Mouse (Mus musculus) neutrophil, adult 59 days (primary cell): ENCODE data around the gene Odf3l2. TPM values are rescaled to one million over a fixed set of nuclear protein-coding genes. Genes with fewer than 3 reads are reported as not detected.

Experiments
- total RNA-seq, 2 experiments: library from RNA; stranded (reverse); gene quantifications; 1 replicate in 1 of 2; 2 replicates in 1 of 2; pipeline ENCODE4 v1.2.4; 2023

Gene Odf3l2
- not detected for total RNA-seq

DNA sequence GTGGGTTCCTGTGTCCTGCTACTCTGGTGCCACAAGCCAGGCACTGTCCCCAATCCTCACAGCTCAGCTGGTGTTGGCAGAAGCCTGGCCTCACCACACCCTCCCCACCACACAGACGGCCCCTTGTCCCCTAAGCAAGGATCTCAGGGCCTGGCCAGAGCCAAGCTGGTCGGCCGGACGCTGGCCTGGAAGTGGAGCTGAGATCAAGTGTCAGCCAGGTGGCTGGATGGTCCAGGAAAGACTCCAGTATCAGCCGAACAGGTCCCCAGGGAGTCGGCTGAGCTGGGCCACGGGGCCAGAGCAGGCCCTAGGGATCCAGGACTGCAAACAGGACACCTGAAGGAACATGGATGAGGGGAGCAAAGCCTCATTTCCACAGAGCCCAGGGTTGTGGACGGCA lies at the start of gene Odf3l2:
Gene Odf3l2, minus strand, starts transcription at position 28 of the 400 bp plus-strand sequence.

DNA sequence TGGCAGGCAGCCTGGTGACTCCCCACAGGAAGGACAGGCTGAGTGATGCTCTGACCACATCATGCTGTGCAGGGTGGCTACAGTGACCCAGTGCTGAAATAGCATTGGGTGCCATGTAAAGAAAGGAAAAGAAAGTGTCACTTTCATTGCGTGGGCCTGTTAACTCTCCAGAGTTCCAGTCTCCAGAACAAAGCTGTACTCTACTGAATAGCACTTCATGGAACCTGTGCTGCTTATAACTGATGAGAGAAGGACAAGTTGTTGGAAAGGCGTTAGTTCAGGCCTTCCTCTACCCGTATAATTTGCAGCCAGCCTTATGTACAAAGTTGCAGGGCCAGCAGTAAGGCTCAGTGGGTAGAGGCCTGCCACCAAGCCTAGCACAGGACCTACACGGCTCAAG lies 43.2 kb upstream of the Odf3l2 start, which contains the start of gene Gzmm:
Gene Gzmm, plus strand, starts transcription at position 301 of the 400 bp plus-strand sequence.

DNA sequence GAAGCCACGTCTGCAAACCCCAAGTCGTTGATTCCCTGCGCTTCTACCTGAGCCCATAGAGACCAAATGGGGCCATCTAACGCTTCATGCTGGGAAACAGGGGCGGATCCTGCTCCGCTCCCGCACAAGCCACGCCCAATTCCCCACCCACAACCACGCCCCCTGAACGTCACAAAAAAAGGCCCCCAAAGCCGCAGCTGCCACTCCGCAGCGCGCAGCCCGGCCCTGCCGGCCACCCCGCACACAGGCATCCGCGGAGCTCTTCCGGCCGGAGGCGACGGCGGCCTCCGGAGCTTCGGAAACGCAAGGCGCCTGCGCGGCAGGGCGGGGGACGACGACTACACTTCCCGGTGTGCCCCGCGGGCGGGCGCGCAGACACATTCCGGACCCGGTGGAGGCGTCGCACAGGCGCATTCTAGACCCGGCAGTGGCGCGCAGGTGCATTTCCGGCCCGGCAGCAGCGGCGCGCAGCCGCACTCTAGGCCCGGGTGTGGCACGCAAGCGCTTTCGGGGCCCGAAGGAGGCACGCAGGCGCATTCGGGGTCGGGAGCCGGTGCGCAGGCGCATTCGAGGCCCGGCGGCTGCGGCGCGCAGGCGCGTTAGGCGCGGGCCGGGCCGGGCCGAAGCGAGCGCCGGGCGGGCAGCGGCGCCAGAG lies 36.2 kb upstream of the Odf3l2 start, which contains the start of gene Cdc34:
Gene Cdc34, plus strand, starts transcription at position 605 of the 655 bp plus-strand sequence.

DNA sequence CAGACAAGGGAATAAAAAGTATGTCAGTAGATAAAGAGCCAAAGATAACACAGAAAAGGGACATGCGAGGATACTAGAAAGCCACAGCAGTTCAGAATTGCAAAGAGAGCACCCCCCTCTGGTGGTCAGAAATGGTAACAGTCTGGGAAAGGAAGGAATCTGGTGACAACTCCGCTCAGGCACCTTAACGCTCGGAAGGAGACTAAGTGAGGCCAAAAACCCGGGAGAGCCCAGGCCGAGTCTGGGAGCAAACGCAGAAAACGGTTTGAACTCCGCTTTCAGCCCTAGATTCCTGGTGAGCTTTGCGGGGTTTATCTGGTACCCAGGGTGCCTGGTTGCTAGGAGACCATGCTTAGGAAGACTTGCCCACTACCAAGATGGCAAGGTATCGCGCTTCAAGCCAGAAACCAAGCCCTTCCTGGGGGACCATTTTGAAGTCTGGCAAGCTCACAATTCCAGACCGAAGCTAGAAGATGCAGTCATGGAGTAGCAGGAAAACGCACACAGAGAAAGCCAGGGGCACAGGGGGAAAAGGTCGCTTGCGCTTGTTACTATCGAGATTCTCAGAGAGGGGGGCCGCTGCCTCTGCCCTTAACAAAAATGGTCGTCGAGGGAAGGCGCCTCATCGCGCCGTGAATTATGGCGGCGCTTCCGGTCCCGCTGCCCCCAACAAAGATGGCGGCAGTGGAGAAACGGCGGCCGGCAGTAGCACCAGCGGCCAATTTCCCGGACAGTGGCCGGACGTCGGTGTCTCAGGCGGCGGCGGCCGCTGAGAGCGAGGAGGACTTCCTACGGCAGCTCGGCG lies 23.4 kb upstream of the Odf3l2 start, which contains the start of gene Tpgs1:
Gene Tpgs1, plus strand, starts transcription at position 599 of the 805 bp plus-strand sequence.

DNA sequence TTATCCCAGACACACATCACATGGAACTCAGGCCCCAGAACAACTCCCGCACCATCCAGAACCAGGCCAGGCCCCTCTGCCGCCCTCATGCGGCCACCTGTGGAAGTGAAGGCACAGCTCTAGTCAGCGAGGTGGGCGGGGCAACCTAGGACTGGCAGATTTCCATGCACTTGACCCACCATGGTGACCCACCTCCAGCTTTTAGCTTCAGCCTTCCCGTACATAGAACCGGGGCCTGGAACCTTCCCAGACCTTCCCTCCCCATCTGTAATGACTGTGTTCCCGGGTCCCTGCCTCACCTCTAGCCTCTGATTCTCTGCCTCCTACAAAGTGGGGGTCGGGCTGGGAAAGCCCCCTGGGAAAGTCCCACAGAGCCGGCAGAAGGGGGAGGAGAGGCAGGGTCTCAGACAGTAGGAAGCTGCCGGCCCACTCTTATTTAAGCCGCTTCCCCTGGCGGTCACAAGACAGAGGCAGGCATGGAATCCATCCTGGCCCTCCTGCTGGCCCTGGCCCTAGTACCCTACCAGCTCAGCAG lies 18.7 kb upstream of the Odf3l2 start, which contains the start of gene Madcam1:
Gene Madcam1, plus strand, starts transcription at position 429 of the 535 bp plus-strand sequence.

DNA sequence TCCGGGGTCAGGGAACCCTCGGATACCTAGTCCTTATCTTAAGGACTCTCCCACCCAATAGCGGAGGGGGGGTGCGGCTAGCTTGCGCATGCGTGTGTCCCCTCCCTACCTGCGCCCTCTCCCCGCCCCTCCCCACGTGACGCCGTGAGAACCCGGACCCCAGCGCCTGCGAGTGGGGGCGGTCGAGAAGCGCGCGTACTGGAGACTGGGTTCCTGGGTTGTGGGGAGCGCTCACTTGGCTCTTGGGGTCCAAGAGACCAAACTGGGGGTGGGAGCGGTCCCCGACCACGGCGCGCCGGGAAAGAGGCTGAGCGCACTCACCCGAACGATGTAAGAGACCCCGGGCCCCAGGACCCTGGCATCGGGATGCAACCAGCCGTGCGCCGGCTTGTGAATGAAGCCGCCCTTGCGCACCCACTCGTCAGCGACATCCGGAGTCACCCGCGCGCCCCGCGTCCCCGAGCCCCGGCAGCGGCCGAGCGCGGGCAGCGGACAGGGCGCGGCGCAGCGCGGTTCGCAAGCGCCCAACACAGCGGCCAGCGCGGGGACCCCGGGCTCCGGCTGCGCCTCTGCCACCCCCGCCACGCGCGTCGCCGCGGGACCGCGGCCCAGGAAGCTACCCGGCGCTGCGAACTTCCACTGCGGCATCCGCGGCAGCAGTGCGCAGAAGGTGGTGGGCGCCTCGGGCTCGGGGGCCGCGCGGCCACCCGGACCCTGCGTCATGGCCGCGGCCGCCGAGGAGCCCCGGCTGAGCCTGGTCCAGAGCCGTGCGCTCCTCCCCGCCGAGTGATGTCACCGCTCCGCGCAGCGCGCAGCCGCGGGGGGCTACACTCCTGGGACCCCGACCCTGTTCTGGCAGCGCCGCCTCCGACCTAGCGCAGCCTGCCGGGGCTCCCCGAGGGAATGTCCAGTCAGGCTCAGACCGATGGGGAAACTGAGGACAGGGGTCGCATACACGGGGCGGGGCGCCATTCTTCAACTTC lies 8.1 kb downstream of the Odf3l2 start, which contains the start of gene Shc2:
Gene Shc2, minus strand, starts transcription at position 791 of the 983 bp plus-strand sequence.

DNA sequence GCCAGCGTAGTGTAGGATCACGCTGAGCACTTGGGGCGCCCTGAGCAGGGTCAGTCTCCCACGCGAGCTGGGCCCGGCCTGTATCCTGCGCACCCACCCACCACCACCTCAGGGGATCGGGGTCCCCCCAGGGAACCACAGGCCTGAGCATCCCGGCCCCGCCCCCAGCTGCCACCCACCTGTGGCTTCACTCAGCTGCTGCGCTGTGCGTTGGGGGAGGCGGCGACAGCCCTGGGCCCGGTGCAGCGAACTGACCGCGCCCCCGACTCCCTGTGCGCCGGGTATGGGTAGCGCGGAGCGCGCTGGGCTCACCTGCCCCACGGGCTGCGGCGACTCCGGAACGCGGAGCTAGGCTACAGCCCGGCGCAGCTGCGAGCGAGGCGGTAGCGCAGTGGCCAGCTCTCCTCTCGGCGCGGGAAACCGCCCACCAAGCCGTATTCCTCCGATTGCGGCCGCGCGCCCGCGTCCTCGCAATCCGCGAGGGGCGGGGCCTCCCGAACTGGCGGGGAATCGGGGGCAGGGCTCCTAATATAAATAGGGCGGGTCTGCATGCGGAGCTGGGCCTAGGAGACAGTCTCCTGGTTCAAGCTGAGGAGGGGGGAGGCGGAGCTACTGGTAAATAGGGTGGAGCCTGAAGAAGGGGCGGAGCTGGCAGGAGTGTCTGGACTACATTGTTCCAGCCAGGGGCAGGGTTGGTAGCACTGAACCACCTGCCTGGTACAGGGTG lies 31.8 kb downstream of the Odf3l2 start, which contains the start of gene C2cd4c:
Gene C2cd4c, minus strand, starts transcription at position 448 of the 727 bp plus-strand sequence.

Other genes with a start within 250 kb of the Odf3l2 start
- gene Vmn2r83, start 177.0 kb downstream of the Odf3l2 start, total RNA-seq = not detected
- 1 to 10 TPM; 3.7 to 5.2 TPM for gene Plpp2, start 111.9 kb downstream of the Odf3l2 start, total RNA-seq
- 1 to 10 TPM; 9.0 to 9.9 TPM for gene Mier2, start 90.5 kb downstream of the Odf3l2 start, total RNA-seq
- gene Theg, start 58.4 kb downstream of the Odf3l2 start, total RNA-seq = not detected
- gene C2cd4c, start 31.7 kb downstream of the Odf3l2 start, total RNA-seq = not detected
- not detected for gene Shc2, start 7.8 kb downstream of the Odf3l2 start, total RNA-seq
- gene Madcam1, start 18.8 kb upstream of the Odf3l2 start, total RNA-seq = not detected
- gene Tpgs1, start 23.6 kb upstream of the Odf3l2 start, total RNA-seq = 10 to 100 TPM; 20.1 to 26.2 TPM
- gene Cdc34, start 36.5 kb upstream of the Odf3l2 start, total RNA-seq = 10 to 100 TPM; 66.7 to 77.6 TPM
- gene Gzmm, start 43.3 kb upstream of the Odf3l2 start, total RNA-seq = 1 to 10 TPM; 1.1 to 1.2 TPM
- 100 to 1,000 TPM; 117 to 123 TPM for gene Bsg, start 58.8 kb upstream of the Odf3l2 start, total RNA-seq
- under 1 TPM; 0.11 to 0.18 TPM for gene Hcn2, start 70.9 kb upstream of the Odf3l2 start, total RNA-seq
- gene Polrmt, start 100.8 kb upstream of the Odf3l2 start, total RNA-seq = 10 to 100 TPM; 13.7 to 15.0 TPM
- not detected for gene Fgf22, start 109.3 kb upstream of the Odf3l2 start, total RNA-seq
- 10 to 100 TPM; 25.1 to 26.7 TPM for gene Rnf126, start 121.2 kb upstream of the Odf3l2 start, total RNA-seq
- gene Fstl3, start 131.5 kb upstream of the Odf3l2 start, total RNA-seq = 1 to 10 TPM; 4.5 to 5.9 TPM
- gene Prss57, start 145.2 kb upstream of the Odf3l2 start, total RNA-seq = 10 to 100 TPM; 13.6 to 18.0 TPM
- 100 to 1,000 TPM; 124 to 129 TPM for gene Palm, start 147.8 kb upstream of the Odf3l2 start, total RNA-seq
- gene Misp, start 175.3 kb upstream of the Odf3l2 start, total RNA-seq = under 1 TPM; 0.46 to 0.51 TPM
- gene Ptbp1, start 208.7 kb upstream of the Odf3l2 start, total RNA-seq = 100 to 1,000 TPM; 267 to 286 TPM
- 100 to 1,000 TPM; 466 to 531 TPM for gene Prtn3, start 228.7 kb upstream of the Odf3l2 start, total RNA-seq
- 10 to 100 TPM; 20.7 to 23.9 TPM for gene Plppr3, start 228.9 kb upstream of the Odf3l2 start, total RNA-seq
- 100 to 1,000 TPM; 527 to 568 TPM for gene Elane, start 240.5 kb upstream of the Odf3l2 start, total RNA-seq
- not detected for gene Cfd, start 245.1 kb upstream of the Odf3l2 start, total RNA-seq